8 mouse cellular contexts compared by ENCODE assay signal in genomic region chr19:25399511-25400211, GRCm38 (mm10).
DNase-seq lines count a peak whose midpoint lies in the region; ATAC-seq and TF ChIP-seq lines count a peak whose summit lies in the region.

No protein-coding gene starts in this region.

- H3K4me1 ChIP-seq in hindbrain, embryonic 15.5 days (replicated peaks): peaks cover 58% of the 10 kb centered on the region
- peaks cover 40% of the 10 kb centered on the region for H3K4me1 ChIP-seq in liver, adult 2 months (ENCODE audit: control insufficient read depth, insufficient read depth, low read length)

- H3K4me3 ChIP-seq in hindbrain, embryonic 15.5 days: no peak overlapping the region
- no peak overlapping the region for H3K4me3 ChIP-seq in liver, adult 2 months (ENCODE audit: insufficient read depth, low read depth, low read length)

- no peak for TF ChIP-seq POLR2A in liver, adult 2 months (IDR thresholded peaks at IDR 0.05; ENCODE audit: extremely low read depth, insufficient read depth, low read length)

- no peaks in the 10 kb centered on the region for H3K27me3 ChIP-seq in hindbrain, embryonic 15.5 days
- H3K27me3 ChIP-seq in liver, adult 2 months (ENCODE audit: control insufficient read depth, insufficient read depth, low read length): no peaks in the 10 kb centered on the region

- 10% methylated on average over 9 of the region's 9 CpGs for WGBS in hindbrain, embryonic 15.5 days
- 3% methylated on average over 9 of the region's 9 CpGs for WGBS in liver, adult 2 months

- no peaks in the 10 kb centered on the region for H3K9me3 ChIP-seq in hindbrain, embryonic 15.5 days

- H3K4me2 ChIP-seq in hindbrain, embryonic 15.5 days: peak overlapping the region; percentile 35

- H3K9ac ChIP-seq in hindbrain, embryonic 15.5 days: no peak overlapping the region
- H3K9ac ChIP-seq in liver, adult 2 months (ENCODE audit: low read depth, low read length): peak overlapping the region; percentile 42; the same call in 1 of the 2 replicates

- no peak for ATAC-seq in hindbrain, embryonic 15.5 days (ENCODE audit: low FRiP score, low read depth)
- no peak for ATAC-seq in cerebellum, adult (ENCODE audit: insufficient number of reproducible peaks, low FRiP score, low TSS enrichment)

- H3K79me2 ChIP-seq in liver, adult 2 months (ENCODE audit: control insufficient read depth, insufficient read depth, low read length): peaks cover 26% of the 10 kb centered on the region; the same call in 1 of the 2 replicates

- H3K27ac ChIP-seq in hindbrain, embryonic 15.5 days (replicated peaks): peak overlapping the region; percentile 52; the same call in 1 of the 2 replicates
- H3K27ac ChIP-seq in liver, adult 2 months (replicated peaks; ENCODE audit: insufficient read depth, low read depth, low read length): peak overlapping the region; percentile 5

- TF ChIP-seq CTCF in liver, adult 2 months (IDR thresholded peaks at IDR 0.05; ENCODE audit: low read depth, low read length): no peak

- peak; percentile 21 for DNase-seq in adipocyte (ENCODE audit: low spot score)
- DNase-seq in embryo, embryonic 9.5 days (ENCODE audit: extremely low spot score): peak; percentile 60
- DNase-seq in liver, adult 2 months (ENCODE audit: extremely low read depth, low read depth, low spot score): peak; percentile 65
- DNase-seq in retina, postnatal 1 day: peak; percentile 24
- no peak for DNase-seq in gastrocnemius, adult 8-10 months (ENCODE audit: low spot score in 2 of 2)
- no peak for DNase-seq in right cerebral cortex, postnatal 36 days (ENCODE audit: low spot score in 2 of 2)

- no peaks in the 10 kb centered on the region for H3K36me3 ChIP-seq in hindbrain, embryonic 15.5 days
- H3K36me3 ChIP-seq in liver, adult 2 months (ENCODE audit: control insufficient read depth, insufficient read depth, low read length): no peaks in the 10 kb centered on the region

Comparison
In these comparisons a context has a peak if more than half of its experiments do, and no peak if none do; other contexts are left out.
1. DNase-seq: peak in adipocyte (single experiment), embryo, embryonic 9.5 days (single experiment), liver, adult 2 months (single experiment) and retina, postnatal 1 day (single experiment); none in gastrocnemius, adult 8-10 months (0 of 2) and right cerebral cortex, postnatal 36 days (0 of 2).